Mouse (Mus musculus): ENCODE results near the gene Itgb2.

DNA sequence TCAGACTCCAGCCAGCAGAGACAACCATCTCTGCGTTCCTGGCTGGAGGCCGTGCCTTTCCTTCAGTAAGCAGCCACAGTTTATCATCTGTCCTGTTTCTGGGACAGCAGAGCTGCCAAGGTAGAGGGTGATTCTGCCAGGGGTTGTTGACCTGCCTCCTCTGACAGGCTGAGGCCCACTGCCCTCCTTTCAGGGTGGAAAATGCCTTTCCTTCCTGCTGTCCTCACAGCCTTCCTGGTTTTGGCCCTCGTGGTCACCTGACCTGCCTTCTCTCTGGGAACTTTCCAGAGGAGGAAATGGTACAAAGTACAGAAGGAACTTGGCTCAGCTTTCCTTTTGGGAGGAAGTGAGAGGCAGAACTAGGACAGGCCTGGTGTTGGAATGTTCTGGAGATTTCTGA, 83.4 kb downstream of the Itgb2 start:
- TF ChIP-seq POLR2A (IDR thresholded peaks at IDR 0.05; ENCODE audit: insufficient read depth, low read depth, low read length): no peak
- TF ChIP-seq CTCF (IDR thresholded peaks at IDR 0.05; ENCODE audit: insufficient read depth, low read depth, low read length): no peak

All from olfactory bulb, adult 2 months (tissue).